Mouse (Mus musculus) erythroblast, adult 5-6 weeks (primary cell): ENCODE data around the gene Rapgef3. TPM values are rescaled to one million over a fixed set of nuclear protein-coding genes. Genes with fewer than 3 reads are reported as not detected.

Experiments
- total RNA-seq, 2 experiments: library from RNA; stranded (forward) in 1 of 2; stranded (reverse) in 1 of 2; fragments of 150-400 nt in 1 of 2; fragments of 200-764, 138-1000 nt in 1 of 2; gene quantifications; 2 replicates each; pipeline versions ENCODE4 v1.2.3 to v1.2.4; 2015 to 2017; ENCODE audit warnings: low replicate concordance in 2 of 2

Gene Rapgef3
- total RNA-seq, 2 experiments from 2014 or later = 2.3 TPM; not detected in 1

Other genes with a start within 250 kb of the Rapgef3 start
- gene Rpap3, start 62.1 kb downstream of the Rapgef3 start, total RNA-seq (2015; ENCODE audit: low replicate concordance) = 0.84 and 2.9 TPM in 2 replicates
- 3.8 and 5.4 TPM in 2 replicates for gene Rpap3, start 62.1 kb downstream of the Rapgef3 start, total RNA-seq (2017; ENCODE audit: low replicate concordance)
- gene Endou, start 36.6 kb downstream of the Rapgef3 start, total RNA-seq (2015; ENCODE audit: low replicate concordance) = not detected in 2 replicates
- not detected in 2 replicates for gene Endou, start 36.6 kb downstream of the Rapgef3 start, total RNA-seq (2017; ENCODE audit: low replicate concordance)
- gene Slc48a1, start 10.5 kb upstream of the Rapgef3 start, total RNA-seq (2015; ENCODE audit: low replicate concordance) = 187 and 225 TPM in 2 replicates
- 172 and 185 TPM in 2 replicates for gene Slc48a1, start 10.5 kb upstream of the Rapgef3 start, total RNA-seq (2017; ENCODE audit: low replicate concordance)
- 3.5 and 7.7 TPM in 2 replicates for gene Hdac7, start 76.5 kb upstream of the Rapgef3 start, total RNA-seq (2015; ENCODE audit: low replicate concordance)
- gene Hdac7, start 76.5 kb upstream of the Rapgef3 start, total RNA-seq (2017; ENCODE audit: low replicate concordance) = 1.1 and 3.8 TPM in 2 replicates
- 0.19 and 0.21 TPM in 2 replicates for gene Vdr, start 142.7 kb upstream of the Rapgef3 start, total RNA-seq (2015; ENCODE audit: low replicate concordance)
- gene Vdr, start 142.7 kb upstream of the Rapgef3 start, total RNA-seq (2017; ENCODE audit: low replicate concordance) = 0.26 TPM in 1 of 2 replicates, not detected in the other
- 8.2 and 18.3 TPM in 2 replicates for gene Tmem106c, start 196.2 kb upstream of the Rapgef3 start, total RNA-seq (2015; ENCODE audit: low replicate concordance)
- 1.4 and 4.3 TPM in 2 replicates for gene Tmem106c, start 196.2 kb upstream of the Rapgef3 start, total RNA-seq (2017; ENCODE audit: low replicate concordance)
- not detected in 2 replicates for gene Col2a1, start 236.7 kb upstream of the Rapgef3 start, total RNA-seq (2015; ENCODE audit: low replicate concordance)
- gene Col2a1, start 236.7 kb upstream of the Rapgef3 start, total RNA-seq (2017; ENCODE audit: low replicate concordance) = not detected in 2 replicates